Mouse (Mus musculus): ENCODE results near the gene Otud1.

Otud1 gene

GRCm38 (mm10) chr2:19682997-19683396 lies 25.4 kb downstream of the Otud1 start:
- no peak for DNase-seq

DNA sequence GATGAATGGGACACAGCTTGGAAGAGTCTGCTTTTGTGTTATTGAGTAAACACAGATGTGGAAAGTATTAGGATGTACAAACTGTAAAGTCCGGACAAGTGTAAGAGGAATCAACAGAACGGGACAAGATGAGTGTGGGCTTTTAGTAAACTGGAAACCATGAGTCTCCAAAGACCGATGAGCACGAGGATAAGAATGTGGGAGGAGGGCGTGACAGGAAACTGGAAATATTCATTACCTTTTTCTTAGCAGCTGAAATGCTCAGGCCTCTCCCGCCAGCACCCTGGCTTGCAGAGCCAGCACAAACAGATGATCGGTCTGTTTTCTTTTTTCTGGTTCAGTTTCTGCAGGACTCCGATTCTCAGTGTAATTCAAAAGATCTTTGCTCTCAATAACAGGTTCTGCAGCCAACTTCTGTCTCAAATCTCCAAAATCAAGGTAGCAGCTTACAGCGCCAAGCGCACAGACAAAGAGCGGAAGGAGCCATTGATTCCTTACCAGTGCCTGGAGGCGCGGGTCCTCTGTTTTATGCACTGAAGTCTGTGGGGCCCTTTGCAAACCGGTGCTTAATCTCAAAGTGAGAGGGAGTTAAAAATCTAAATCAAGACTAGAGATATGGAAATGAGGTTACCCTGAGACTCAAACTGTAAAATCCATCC lies 28.1 kb downstream of the Otud1 start:
- DNase-seq: no peak

DNA sequence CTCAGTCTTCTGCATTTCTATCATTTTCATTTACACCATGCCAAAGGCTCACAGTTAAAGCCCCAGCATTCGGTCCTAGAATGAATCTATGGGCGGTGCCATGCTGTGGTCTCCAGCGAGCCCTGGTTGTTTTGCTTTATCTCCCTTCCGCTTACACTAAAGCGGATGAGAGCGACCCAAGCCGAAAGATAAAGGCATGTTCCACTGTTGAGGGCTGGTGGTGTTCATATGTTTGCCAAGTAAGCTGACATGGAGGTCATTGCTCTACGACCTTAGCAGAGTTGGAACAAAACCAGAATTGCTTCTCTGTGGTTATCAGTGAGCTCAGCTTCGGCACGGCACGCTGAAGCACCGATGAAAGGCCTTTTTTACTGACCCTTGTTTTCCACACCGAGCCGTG lies 32.5 kb downstream of the Otud1 start:
- no peak for DNase-seq

DNA sequence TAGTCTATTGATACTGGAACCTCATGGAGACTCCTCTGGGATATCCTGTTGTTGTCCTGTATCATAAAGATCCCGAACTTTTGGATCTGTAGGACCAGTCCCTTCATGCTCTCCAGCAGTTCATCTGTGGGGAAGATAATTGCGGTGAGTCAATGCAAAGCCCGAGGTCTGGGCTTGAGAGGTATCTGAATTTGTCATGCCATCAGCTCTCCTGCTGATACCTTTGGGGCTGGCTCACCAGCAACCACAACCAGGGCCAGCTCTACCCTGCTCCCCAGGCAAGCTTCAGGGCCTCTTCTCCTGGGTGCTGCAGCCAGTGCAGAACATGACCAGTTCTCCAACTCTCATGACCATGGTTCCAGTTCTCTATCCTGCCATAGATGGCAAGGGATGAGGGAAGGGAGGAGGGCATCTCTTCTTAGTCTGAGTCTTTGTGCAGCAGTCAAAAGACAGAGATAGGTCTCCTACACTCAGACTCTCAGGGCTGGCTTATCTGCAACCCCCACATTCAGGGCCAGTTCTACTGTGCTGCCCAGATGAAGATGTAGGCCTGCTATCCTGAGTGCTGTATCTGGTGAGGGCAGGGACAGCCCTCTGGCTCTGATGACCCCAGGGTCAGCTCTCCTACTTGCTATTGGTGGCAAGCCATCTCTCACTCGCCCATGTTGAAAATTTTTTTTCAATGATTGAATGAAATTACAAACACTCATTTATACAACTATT lies 42.2 kb downstream of the Otud1 start:
- DNase-seq: no peak

GRCm38 (mm10) chr2:19701386-19701785 lies 43.8 kb downstream of the Otud1 start:
- DNase-seq: no peak

DNA sequence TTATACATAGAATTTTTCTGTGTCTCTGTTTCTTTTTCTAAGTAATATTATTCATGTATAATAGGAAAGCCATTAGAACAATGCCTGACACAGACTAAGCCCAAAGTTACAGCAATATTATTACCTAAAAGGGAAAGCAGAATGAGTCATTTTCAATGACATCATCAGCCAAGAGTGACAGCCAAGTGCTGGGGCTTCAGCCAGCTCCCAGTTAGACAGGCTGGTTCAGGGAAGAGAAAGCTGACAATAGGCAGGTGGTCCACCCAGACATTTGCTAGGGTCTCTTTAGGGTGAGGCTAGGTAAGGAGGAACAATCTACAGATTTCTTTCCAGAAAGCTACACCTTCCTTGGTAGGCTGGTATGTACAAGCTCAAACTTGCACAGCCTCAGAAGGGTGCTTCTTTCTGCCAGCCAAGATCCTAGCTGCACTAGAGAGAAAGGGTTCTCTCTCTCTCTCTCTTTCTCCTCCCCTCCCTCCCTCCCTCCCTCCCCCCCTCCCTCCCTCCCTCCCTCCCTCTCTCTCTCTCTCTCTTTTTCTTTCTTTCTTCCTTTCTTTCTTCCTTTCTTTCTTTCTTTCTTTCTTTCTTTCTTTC lies 45.6 kb downstream of the Otud1 start:
- DNase-seq: no peak

- DNase-seq: peak; percentile 5
These were observed 46.1 kb downstream of the Otud1 start for GRCm38 (mm10) chr2:19703670-19704069.

DNA sequence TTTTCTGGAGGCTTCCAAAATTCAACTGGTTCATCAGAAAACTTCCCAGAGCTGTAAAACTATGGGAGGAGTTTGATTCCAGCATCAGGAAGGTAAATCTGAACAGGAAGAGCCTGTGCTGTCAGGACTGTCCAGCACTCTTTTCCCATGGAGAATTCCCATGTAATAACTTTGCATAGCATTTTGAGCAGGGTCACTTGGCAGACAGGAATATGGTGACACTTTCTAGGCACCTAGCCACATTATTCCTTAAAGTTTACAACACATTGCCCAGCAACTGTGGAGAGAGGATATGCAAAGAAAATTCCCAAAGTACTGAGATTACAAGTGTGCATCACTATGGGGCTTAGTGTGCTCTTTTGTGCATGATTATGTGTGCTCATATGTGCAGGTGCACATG lies 46.7 kb downstream of the Otud1 start:
- DNase-seq: no peak

GRCm38 (mm10) chr2:19706886-19707285 lies 49.3 kb downstream of the Otud1 start:
- DNase-seq: no peak
